Mouse (Mus musculus) CH12.LX (cell line): Measurements from ENCODE around the gene Fstl3. TPM values are rescaled to one million over a fixed set of nuclear protein-coding genes. Genes with fewer than 3 reads are reported as not detected.

ENCODE experiments used
- DNase-seq: peaks from one replicate; pipeline ENCODE4 v3.0.0-alpha.2; 2013; ENCODE audit errors: extremely low read depth
- H3K27ac ChIP-seq: 2 replicates; pipeline ENCODE4 v1.5.1; 2012; ENCODE audit warnings: low read depth, mild to moderate bottlenecking, control low read depth, moderate library complexity; ENCODE audit not compliant: insufficient read depth
- H3K27me3 ChIP-seq: replicated peaks from 2 replicates; pipeline ENCODE3; 2012; ENCODE audit warnings: inconsistent platforms
- H3K36me3 ChIP-seq, 2 experiments: replicated peaks in 1 of 2; 2 replicates each; pipeline versions ENCODE3 to v1.6.1; 2012; ENCODE audit warnings: inconsistent platforms in 1 of 2, low read length in 1 of 2, mild to moderate bottlenecking in 1 of 2, mixed read lengths in 1 of 2, moderate library complexity in 1 of 2; ENCODE audit not compliant: control insufficient read depth in 1 of 2, insufficient read depth in 1 of 2
- H3K4me1 ChIP-seq, 2 experiments: 2 replicates each; pipeline ENCODE4 v1.6.1; 2012; ENCODE audit warnings: inconsistent platforms in 1 of 2, moderate library complexity in 1 of 2; ENCODE audit not compliant: insufficient read depth in 2 of 2, control insufficient read depth in 1 of 2
- H3K4me2 ChIP-seq: 2 replicates; pipeline ENCODE4 v1.6.1; 2012; ENCODE audit warnings: low read depth, mild to moderate bottlenecking, control low read depth; ENCODE audit not compliant: poor library complexity, insufficient read depth, severe bottlenecking
- H3K4me3 ChIP-seq, 3 experiments: fragments of 150-350 bp in 1 of 3; sonication (generic) in 1 of 3; replicated peaks in 1 of 3; 2 replicates each; pipeline versions ENCODE3 to v1.5.1; 2011 to 2012; ENCODE audit warnings: low read depth in 2 of 3, low read length in 2 of 3, mild to moderate bottlenecking in 2 of 3, moderate library complexity in 2 of 3, control low read depth in 1 of 3, improper control_type of control experiment in 1 of 3, inconsistent platforms in 1 of 3, mixed read lengths in 1 of 3; ENCODE audit not compliant: poor library complexity in 1 of 3
- H3K79me2 ChIP-seq: replicated peaks from 2 replicates; pipeline ENCODE4 v1.6.1; 2012; ENCODE audit warnings: mild to moderate bottlenecking, moderate library complexity; ENCODE audit not compliant: control insufficient read depth, poor library complexity, insufficient read depth, severe bottlenecking; ENCODE audit errors: extremely low read depth
- H3K9ac ChIP-seq: 2 replicates; pipeline ENCODE4 v1.6.1; 2012; ENCODE audit warnings: low read depth, mild to moderate bottlenecking, control low read depth, moderate library complexity; ENCODE audit not compliant: insufficient read depth
- H3K9me3 ChIP-seq: replicated peaks from 2 replicates; pipeline ENCODE3; 2012; ENCODE audit warnings: low read length, inconsistent platforms, mixed read lengths
- BHLHE40 ChIP-seq: IDR thresholded peaks from 2 replicates; pipeline ENCODE4 v1.6.1; 2011; ENCODE audit warnings: mild to moderate bottlenecking, low read depth, low read length, improper control_type of control experiment
- CHD1 ChIP-seq: IDR thresholded peaks from 2 replicates; pipeline ENCODE4 v1.6.1; 2012; ENCODE audit warnings: low read depth, low read length, improper control_type of control experiment, inconsistent platforms
- CHD2 ChIP-seq: IDR thresholded peaks from 2 replicates; pipeline ENCODE4 v1.6.1; 2011; ENCODE audit warnings: low read length, improper control_type of control experiment
- E2F4 ChIP-seq: IDR thresholded peaks from 2 replicates; pipeline ENCODE4 v1.6.1; 2011; ENCODE audit warnings: low read depth, low read length, improper control_type of control experiment; ENCODE audit not compliant: insufficient replicate concordance
- EP300 ChIP-seq: IDR thresholded peaks from 2 replicates; pipeline ENCODE4 v1.6.1; 2011; ENCODE audit warnings: low read length, improper control_type of control experiment
- GABPA ChIP-seq: IDR thresholded peaks from 2 replicates; pipeline ENCODE4 v1.6.1; 2012; ENCODE audit warnings: low read depth, low read length, improper control_type of control experiment, inconsistent platforms; ENCODE audit not compliant: insufficient replicate concordance
- HCFC1 ChIP-seq: IDR thresholded peaks from 2 replicates; pipeline ENCODE4 v1.6.1; 2012; ENCODE audit warnings: low read depth, mild to moderate bottlenecking, inconsistent platforms, low read length, improper control_type of control experiment
- IRF4 ChIP-seq: IDR thresholded peaks from 2 replicates; pipeline ENCODE4 v1.6.1; 2014; ENCODE audit warnings: low read depth, mild to moderate bottlenecking, inconsistent platforms, low read length, improper control_type of control experiment
- JUND ChIP-seq: conservative IDR thresholded peaks from 2 replicates; pipeline ENCODE4 v1.6.1; 2011; ENCODE audit warnings: low read depth, low read length, improper control_type of control experiment
- MAZ ChIP-seq: IDR thresholded peaks from 2 replicates; pipeline ENCODE4 v1.6.1; 2012; ENCODE audit warnings: low read depth, mild to moderate bottlenecking, inconsistent platforms, low read length, improper control_type of control experiment, moderate library complexity
- MXI1 ChIP-seq: IDR thresholded peaks from 2 replicates; pipeline ENCODE4 v1.6.1; 2011; ENCODE audit warnings: mild to moderate bottlenecking, low read depth, low read length, improper control_type of control experiment
- NELFE ChIP-seq: IDR thresholded peaks from 2 replicates; pipeline ENCODE4 v1.6.1; 2011; ENCODE audit warnings: low read depth, low read length, improper control_type of control experiment
- POLR2A ChIP-seq: IDR thresholded peaks from 2 replicates; pipeline ENCODE4 v1.6.1; 2011; ENCODE audit warnings: low read depth, mild to moderate bottlenecking, improper control_type of control experiment, low read length
- SIN3A ChIP-seq: IDR thresholded peaks from 2 replicates; pipeline ENCODE4 v1.6.1; 2012; ENCODE audit warnings: low read length, improper control_type of control experiment, inconsistent platforms
- TCF12 ChIP-seq: IDR thresholded peaks from 2 replicates; pipeline ENCODE4 v1.6.1; 2014; ENCODE audit warnings: low read depth, mild to moderate bottlenecking, inconsistent platforms, low read length, improper control_type of control experiment
- UBTF ChIP-seq: IDR thresholded peaks from 2 replicates; pipeline ENCODE4 v1.6.1; 2012; ENCODE audit warnings: low read depth, mild to moderate bottlenecking, inconsistent platforms, low read length, improper control_type of control experiment, moderate library complexity
- USF1 ChIP-seq: IDR thresholded peaks from 2 replicates; pipeline ENCODE4 v1.6.1; 2014; ENCODE audit warnings: low read depth, mild to moderate bottlenecking, inconsistent platforms, low read length, improper control_type of control experiment
- USF2 ChIP-seq: conservative IDR thresholded peaks from 2 replicates; pipeline ENCODE4 v1.6.1; 2011; ENCODE audit warnings: low read depth, low read length, improper control_type of control experiment
- dilution Hi-C: fragments of 300-500 bp; cut with MboI; formaldehyde crosslinking; loops from 2 replicates; pipeline ENCODE4 v1.14.3; 2020; ENCODE audit warnings: low sequenced_read_pairs; ENCODE audit not compliant: extremely low pct_unique_long_range_greater_than_20kb, extremely low pct_ligation_motif_present
- in situ Hi-C: fragments of 300-500 bp; cut with MboI; formaldehyde crosslinking; loops from 3 replicates; pipeline ENCODE4 v1.14.3; 2019; ENCODE audit warnings: low sequenced_read_pairs, low pct_ligation_motif_present, low pct_unique_long_range_greater_than_20kb, mixed read lengths
- polyA plus RNA-seq: library from polyadenylated mRNA; unstranded; fragments of >175 nt; gene quantifications from 2 replicates; pipeline ENCODE4 v1.2.1, GENCODE M21; 2012; ENCODE audit warnings: low read depth; ENCODE audit not compliant: insufficient read length
- total RNA-seq, 2 experiments: library from RNA; depleted of rRNA; stranded (reverse); fragments of 300-350 nt in 1 of 2; fragments of >200 nt in 1 of 2; gene quantifications; 2 replicates each; pipeline ENCODE4 v1.2.3; 2012 to 2014

Gene Fstl3
- total and polyA plus RNA-seq, 3 experiments, result 0.25 TPM; not detected in 2

DNA sequence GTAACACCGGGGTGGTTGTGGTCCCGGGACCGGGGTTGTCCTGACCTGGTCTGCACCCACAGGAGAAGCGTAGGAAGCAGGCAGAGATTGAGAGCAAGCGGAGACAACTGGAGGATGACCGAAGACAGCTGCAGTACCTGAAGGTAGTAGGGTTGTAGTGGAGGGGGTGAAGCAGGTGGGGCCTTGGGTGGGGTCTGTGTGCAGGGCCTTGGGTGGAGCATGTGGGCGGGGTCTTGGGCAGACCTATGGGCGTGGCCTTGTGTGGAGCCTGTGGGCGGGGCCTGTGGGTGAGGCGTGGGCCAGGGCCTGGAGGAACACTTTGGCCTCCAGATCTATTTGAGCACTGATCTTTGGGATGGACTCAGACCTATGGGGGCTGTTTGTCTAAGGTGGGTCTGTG is 29.9 kb downstream of the Fstl3 start:
- peak; percentile 22 for DNase-seq
- Histone ChIP-seq H3K36me3 (no peaks in the 10 kb centered on the region), H3K27me3 (peaks cover 32% of the 10 kb centered on the region), H3K4me2 (no peak overlapping the region), H3K4me1 (peaks cover 0 to 10% of the 10 kb centered on the region in 2 experiments; a peak in 2 of 4 replicates), H3K27ac (no peak overlapping the region), H3K4me3 (no peak overlapping the region), H3K9ac (no peak overlapping the region), H3K79me2 (no peaks in the 10 kb centered on the region), H3K9me3 (no peaks in the 10 kb centered on the region)
- dilution Hi-C loops (no loop called here), in situ Hi-C loops (no loop called here)
- TF ChIP-seq BHLHE40, result no peak
- no peak for TF ChIP-seq USF2
- no peak for TF ChIP-seq MAZ
- TF ChIP-seq EP300, result no peak
- TF ChIP-seq POLR2A, result no peak
- no peak for TF ChIP-seq SIN3A
- TF ChIP-seq UBTF, result no peak
- TF ChIP-seq USF1, result no peak
- no peak for TF ChIP-seq NELFE
- TF ChIP-seq IRF4, result no peak
- no peak for TF ChIP-seq HCFC1
- TF ChIP-seq GABPA, result no peak

DNA sequence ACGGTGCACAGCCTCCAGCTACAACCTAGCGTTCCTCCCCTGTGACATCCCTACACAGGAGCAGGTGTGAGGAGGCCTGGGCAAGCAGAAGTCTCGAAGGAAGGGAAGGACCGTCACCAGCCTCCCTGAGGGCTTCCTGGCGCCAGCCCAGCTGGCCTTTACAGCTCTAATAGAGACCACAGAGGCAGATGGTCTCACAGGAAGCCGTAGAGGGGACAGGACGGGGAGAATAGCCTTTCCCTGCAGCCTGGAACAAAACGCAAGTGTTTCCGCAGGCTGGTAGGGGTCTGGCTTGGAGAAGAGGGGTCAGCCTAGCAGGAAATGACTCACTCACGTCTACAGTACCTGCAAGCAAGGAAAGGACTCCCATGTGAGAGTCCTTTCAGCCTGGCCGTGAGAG is 30.8 kb downstream of the Fstl3 start:
- Histone ChIP-seq H3K4me2 (no peak overlapping the region), H3K9ac (no peak overlapping the region), H3K4me1 (peaks cover 0 to 12% of the 10 kb centered on the region in 2 experiments; a peak in 2 of 4 replicates), H3K9me3 (no peaks in the 10 kb centered on the region), H3K27ac (no peak overlapping the region), H3K36me3 (no peaks in the 10 kb centered on the region), H3K4me3 (no peak overlapping the region), H3K27me3 (peaks cover 34% of the 10 kb centered on the region), H3K79me2 (no peaks in the 10 kb centered on the region)
- TF ChIP-seq JUND, result no peak
- TF ChIP-seq CHD1, result no peak
- TF ChIP-seq E2F4, result no peak
- no peak for TF ChIP-seq MXI1
- no peak for TF ChIP-seq TCF12
- no peak for TF ChIP-seq POLR2A
- no peak for TF ChIP-seq CHD2
- in situ Hi-C loops (no loop called here), dilution Hi-C loops (no loop called here)
- DNase-seq, result no peak
